Mouse (Mus musculus): ENCODE results near the gene 1700067K01Rik. TPM values are rescaled to one million over a fixed set of nuclear protein-coding genes. Genes with fewer than 3 reads are reported as not detected.
A peak's percentile ranks its signal among the peaks of the same experiment; 100 is the strongest.

1700067K01Rik gene
- 0.71 and 0.87 TPM in 2 replicates for polyA plus RNA-seq (2014; fragmentation: Nextera tagmentation; extraction: Ambion mirVana)

GRCm38 (mm10) chr8:84001281-84002000 lies at the start of gene 1700067K01Rik:
1700067K01Rik (plus strand) TSS chr8:84001502.
- Histone ChIP-seq H3K27me3 (ENCODE audit: control insufficient read depth, insufficient read depth, low read length) (no peaks in the 10 kb centered on the region), H3K4me2 (replicated peaks; ENCODE audit: low read depth, low read length) (0 out of 2 replicates have a peak within 1 kb of the TSS, but pooled peaks have one; percentile 7), H3K9me3 (ENCODE audit: control insufficient read depth, low read depth, low read length) (no peaks in the 10 kb centered on the region), H3K4me1 (ENCODE audit: control insufficient read depth, insufficient read depth, low read length) (peaks cover 21% of the 10 kb centered on the region), H3K36me3 (ENCODE audit: control insufficient read depth, insufficient read depth, low read length) (peaks cover 20% of the 10 kb centered on the region; the same call in 1 of the 2 replicates), H3K27ac (ENCODE audit: low read length) (no peak within 1 kb of the TSS), H3K9ac (replicated peaks; ENCODE audit: low read depth, low read length) (no peak within 1 kb of the TSS; the same call in 1 of the 2 replicates), H3K4me3 (ENCODE audit: low read depth, low read length) (no peak within 1 kb of the TSS; the same call in 1 of the 2 replicates)
- no peak for ATAC-seq (ENCODE audit: insufficient number of reproducible peaks, insufficient read depth, low FRiP score, low read depth)
- WGBS: 35% methylated on average over 60 of the region's 61 CpGs

- WGBS: under 1% methylated on average over 14 of the region's 14 CpGs
- no peaks in the 10 kb centered on the region for H3K27me3 ChIP-seq (ENCODE audit: control insufficient read depth, insufficient read depth, low read length)
- H3K36me3 ChIP-seq (ENCODE audit: control insufficient read depth, insufficient read depth, low read length): no peaks in the 10 kb centered on the region
- H3K4me1 ChIP-seq (ENCODE audit: control insufficient read depth, insufficient read depth, low read length): peaks cover 12% of the 10 kb centered on the region; the same call in 1 of the 2 replicates
- H3K27ac ChIP-seq (ENCODE audit: low read length): no peak overlapping the region
- H3K4me2 ChIP-seq (replicated peaks; ENCODE audit: low read depth, low read length): peak overlapping the region; percentile 53
- no peaks in the 10 kb centered on the region for H3K9me3 ChIP-seq (ENCODE audit: control insufficient read depth, low read depth, low read length)
- ATAC-seq (ENCODE audit: insufficient number of reproducible peaks, insufficient read depth, low FRiP score, low read depth): no peak
- H3K9ac ChIP-seq (replicated peaks; ENCODE audit: low read depth, low read length): peak overlapping the region; percentile 28; the same call in 1 of the 2 replicates
- peak overlapping the region; percentile 73 for H3K4me3 ChIP-seq (ENCODE audit: low read depth, low read length)
Measured at GRCm38 (mm10) chr8:83954749-83955105, 46.6 kb upstream of the 1700067K01Rik start.

GRCm38 (mm10) chr8:83955106-83955957 lies 46.0 kb upstream of the 1700067K01Rik start, which contains the start of the genes Gm10644 and Asf1b:
Gm10644 (minus strand) TSS chr8:83955205.
Asf1b (plus strand) TSS chr8:83955507.
- ATAC-seq (ENCODE audit: insufficient number of reproducible peaks, insufficient read depth, low FRiP score, low read depth): peak; percentile 99
- under 1% methylated on average over 75 of the region's 75 CpGs for WGBS

GRCm38 (mm10) chr8:83955958-83956218 lies 45.4 kb upstream of the 1700067K01Rik start:
- Histone ChIP-seq H3K4me2 (replicated peaks; ENCODE audit: low read depth, low read length) (peak overlapping the region; percentile 94), H3K9me3 (ENCODE audit: control insufficient read depth, low read depth, low read length) (no peaks in the 10 kb centered on the region), H3K36me3 (ENCODE audit: control insufficient read depth, insufficient read depth, low read length) (no peaks in the 10 kb centered on the region), H3K27ac (ENCODE audit: low read length) (no peak overlapping the region), H3K4me3 (ENCODE audit: low read depth, low read length) (peak overlapping the region; percentile 73), H3K4me1 (ENCODE audit: control insufficient read depth, insufficient read depth, low read length) (peaks cover 12% of the 10 kb centered on the region; the same call in 1 of the 2 replicates), H3K27me3 (ENCODE audit: control insufficient read depth, insufficient read depth, low read length) (no peaks in the 10 kb centered on the region), H3K9ac (replicated peaks; ENCODE audit: low read depth, low read length) (peak overlapping the region; percentile 39; the same call in 1 of the 2 replicates)
- ATAC-seq (ENCODE audit: insufficient number of reproducible peaks, insufficient read depth, low FRiP score, low read depth): no peak
- under 1% methylated on average over 15 of the region's 15 CpGs for WGBS

More at GRCm38 (mm10) chr8:83955106-83955957, 46.0 kb upstream of the 1700067K01Rik start, which contains the start of the genes Gm10644 and Asf1b:
- Histone ChIP-seq H3K27ac (ENCODE audit: low read length) (no peak within 1 kb of the TSS), H3K4me3 (ENCODE audit: low read depth, low read length) (peak within 1 kb of the TSS; percentile 73), H3K9ac (replicated peaks; ENCODE audit: low read depth, low read length) (peak within 1 kb of the TSS; percentile 39; the same call in 1 of the 2 replicates), H3K4me2 (replicated peaks; ENCODE audit: low read depth, low read length) (peak within 1 kb of the TSS; percentile 94), H3K9me3 (ENCODE audit: control insufficient read depth, low read depth, low read length) (no peaks in the 10 kb centered on the region), H3K4me1 (ENCODE audit: control insufficient read depth, insufficient read depth, low read length) (peaks cover 12% of the 10 kb centered on the region; the same call in 1 of the 2 replicates), H3K36me3 (ENCODE audit: control insufficient read depth, insufficient read depth, low read length) (no peaks in the 10 kb centered on the region), H3K27me3 (ENCODE audit: control insufficient read depth, insufficient read depth, low read length) (no peaks in the 10 kb centered on the region)

GRCm38 (mm10) chr8:83956789-83957188 lies 44.5 kb upstream of the 1700067K01Rik start:
- H3K4me2 ChIP-seq (replicated peaks; ENCODE audit: low read depth, low read length): peak overlapping the region; percentile 94
- ATAC-seq (ENCODE audit: insufficient number of reproducible peaks, insufficient read depth, low FRiP score, low read depth): no peak
- no peak overlapping the region; the same call in 1 of the 2 replicates for H3K9ac ChIP-seq (replicated peaks; ENCODE audit: low read depth, low read length)
- peaks cover 12% of the 10 kb centered on the region; the same call in 1 of the 2 replicates for H3K4me1 ChIP-seq (ENCODE audit: control insufficient read depth, insufficient read depth, low read length)
- no peak overlapping the region for H3K27ac ChIP-seq (ENCODE audit: low read length)
- H3K9me3 ChIP-seq (ENCODE audit: control insufficient read depth, low read depth, low read length): no peaks in the 10 kb centered on the region
- no peaks in the 10 kb centered on the region for H3K36me3 ChIP-seq (ENCODE audit: control insufficient read depth, insufficient read depth, low read length)
- peak overlapping the region; percentile 73 for H3K4me3 ChIP-seq (ENCODE audit: low read depth, low read length)
- WGBS: 27% methylated on average over 1 of the region's 1 CpGs
- no peaks in the 10 kb centered on the region for H3K27me3 ChIP-seq (ENCODE audit: control insufficient read depth, insufficient read depth, low read length)

- no peak overlapping the region for H3K9ac ChIP-seq (replicated peaks; ENCODE audit: low read depth, low read length)
- H3K27me3 ChIP-seq (ENCODE audit: control insufficient read depth, insufficient read depth, low read length): no peaks in the 10 kb centered on the region
- WGBS: 85% methylated on average over 5 of the region's 5 CpGs
- no peak overlapping the region for H3K4me2 ChIP-seq (replicated peaks; ENCODE audit: low read depth, low read length)
- no peaks in the 10 kb centered on the region for H3K9me3 ChIP-seq (ENCODE audit: control insufficient read depth, low read depth, low read length)
- H3K27ac ChIP-seq (ENCODE audit: low read length): no peak overlapping the region
- no peaks in the 10 kb centered on the region for H3K4me1 ChIP-seq (ENCODE audit: control insufficient read depth, insufficient read depth, low read length)
- peaks cover 7% of the 10 kb centered on the region; the same call in 1 of the 2 replicates for H3K36me3 ChIP-seq (ENCODE audit: control insufficient read depth, insufficient read depth, low read length)
- no peak for ATAC-seq (ENCODE audit: insufficient number of reproducible peaks, insufficient read depth, low FRiP score, low read depth)
- H3K4me3 ChIP-seq (ENCODE audit: low read depth, low read length): no peak overlapping the region
Measured at GRCm38 (mm10) chr8:83964015-83964765, 37.1 kb upstream of the 1700067K01Rik start.

GRCm38 (mm10) chr8:83967701-83968100 lies 33.6 kb upstream of the 1700067K01Rik start:
- Histone ChIP-seq H3K27me3 (ENCODE audit: control insufficient read depth, insufficient read depth, low read length) (no peaks in the 10 kb centered on the region), H3K27ac (ENCODE audit: low read length) (no peak overlapping the region), H3K9ac (replicated peaks; ENCODE audit: low read depth, low read length) (no peak overlapping the region), H3K36me3 (ENCODE audit: control insufficient read depth, insufficient read depth, low read length) (peaks cover 7% of the 10 kb centered on the region; the same call in 1 of the 2 replicates), H3K4me2 (replicated peaks; ENCODE audit: low read depth, low read length) (no peak overlapping the region), H3K9me3 (ENCODE audit: control insufficient read depth, low read depth, low read length) (no peaks in the 10 kb centered on the region), H3K4me3 (ENCODE audit: low read depth, low read length) (no peak overlapping the region), H3K4me1 (ENCODE audit: control insufficient read depth, insufficient read depth, low read length) (0 out of 2 replicates have a peak, but pooled peaks cover 3% of the 10 kb centered on the region)
- WGBS: 90% methylated on average over 7 of the region's 7 CpGs
- ATAC-seq (ENCODE audit: insufficient number of reproducible peaks, insufficient read depth, low FRiP score, low read depth): no peak

Data from stomach, embryonic 14.5 days (tissue).